Comparison of ENCODE assay signal across 25 mouse cellular contexts in genomic region chr9:39877541-39878396, GRCm38 (mm10). TPM values are rescaled to one million over a fixed set of nuclear protein-coding genes. Genes with fewer than 3 reads are reported as not detected.
DNase-seq lines count a peak whose midpoint lies in the region; ATAC-seq and TF ChIP-seq lines count a peak whose summit lies in the region.
"Not testable (repeated sequence)": the region's sequence is repeated elsewhere in the genome, so short reads cannot be mapped to it uniquely, and the experiment has no call there.
"Had no signal": no experiment of that assay in that cellular context is flagged by ENCODE, and none has a peak within 500 bp of the region (broad histone marks: within the 10 kb centered on the region; RNA-seq: fewer than 3 reads in every experiment).

No protein-coding gene starts in this region.

- not testable (repeated sequence) for H3K4me1 ChIP-seq in forebrain, embryonic 13.5 days; forebrain, postnatal 0 days (ENCODE audit: insufficient read depth); hindbrain, embryonic 15.5 days (replicated peaks); intestine, embryonic 16.5 days (ENCODE audit: control insufficient read depth, insufficient read depth, low read length); midbrain, embryonic 14.5 days (ENCODE audit: control insufficient read depth, insufficient read depth, low read length); neural tube, embryonic 12.5 days; stomach, embryonic 14.5 days (ENCODE audit: control insufficient read depth, insufficient read depth, low read length)

- H3K27me3 ChIP-seq in forebrain, embryonic 13.5 days; forebrain, postnatal 0 days (ENCODE audit: insufficient read depth, low read length); hindbrain, embryonic 15.5 days; intestine, embryonic 16.5 days (replicated peaks; ENCODE audit: control insufficient read depth, insufficient read depth, low read length); midbrain, embryonic 14.5 days (ENCODE audit: control insufficient read depth, insufficient read depth, low read length); neural tube, embryonic 12.5 days (replicated peaks); stomach, embryonic 14.5 days (ENCODE audit: control insufficient read depth, insufficient read depth, low read length): not testable (repeated sequence)

- not testable (repeated sequence) for H3K9me3 ChIP-seq in forebrain, embryonic 13.5 days (replicated peaks); forebrain, postnatal 0 days (ENCODE audit: low read length); hindbrain, embryonic 15.5 days; intestine, embryonic 16.5 days (ENCODE audit: control insufficient read depth, low read length); midbrain, embryonic 14.5 days (ENCODE audit: control insufficient read depth, low read length); neural tube, embryonic 12.5 days; stomach, embryonic 14.5 days (ENCODE audit: control insufficient read depth, low read depth, low read length)

- H3K9ac ChIP-seq in forebrain, embryonic 13.5 days; forebrain, postnatal 0 days; hindbrain, embryonic 15.5 days; intestine, embryonic 16.5 days (ENCODE audit: low read depth, low read length); midbrain, embryonic 14.5 days (replicated peaks; ENCODE audit: low read length); neural tube, embryonic 12.5 days; stomach, embryonic 14.5 days (replicated peaks; ENCODE audit: low read depth, low read length): not testable (repeated sequence)

- not testable (repeated sequence) for H3K36me3 ChIP-seq in forebrain, embryonic 13.5 days (ENCODE audit: poor library complexity, severe bottlenecking); forebrain, postnatal 0 days (ENCODE audit: insufficient read depth); hindbrain, embryonic 15.5 days; intestine, embryonic 16.5 days (ENCODE audit: control insufficient read depth, insufficient read depth, low read length); midbrain, embryonic 14.5 days (ENCODE audit: control insufficient read depth, insufficient read depth, low read length); neural tube, embryonic 12.5 days; stomach, embryonic 14.5 days (ENCODE audit: control insufficient read depth, insufficient read depth, low read length)

- DNase-seq in forebrain, postnatal 0 days; midbrain, embryonic 14.5 days: not testable (repeated sequence)

- not testable (repeated sequence) for TF ChIP-seq CTCF in forebrain, postnatal 0 days (IDR thresholded peaks at IDR 0.05; ENCODE audit: low read depth)

- peak; percentile 94 for ATAC-seq in forebrain, embryonic 13.5 days
- peak; percentile 99 for ATAC-seq in forebrain, postnatal 0 days
- ATAC-seq in hindbrain, embryonic 15.5 days (ENCODE audit: low FRiP score, low read depth): peak; percentile 89
- ATAC-seq in intestine, embryonic 16.5 days: 0 out of 2 replicates have a peak, but pooled peaks have one; percentile 46
- ATAC-seq in midbrain, embryonic 14.5 days (ENCODE audit: low FRiP score, low TSS enrichment): peak; percentile 84
- peak; percentile 50; the same call in 1 of the 2 replicates for ATAC-seq in neural tube, embryonic 12.5 days (ENCODE audit: low FRiP score, low read depth)
- ATAC-seq in stomach, embryonic 14.5 days (ENCODE audit: insufficient number of reproducible peaks, insufficient read depth, low FRiP score, low read depth): 0 out of 2 replicates have a peak, but pooled peaks have one; percentile 53

- not testable (repeated sequence) for H3K4me2 ChIP-seq in forebrain, embryonic 13.5 days; forebrain, postnatal 0 days (ENCODE audit: low read depth); hindbrain, embryonic 15.5 days; intestine, embryonic 16.5 days (ENCODE audit: low read depth, low read length); midbrain, embryonic 14.5 days (ENCODE audit: low read length); neural tube, embryonic 12.5 days (replicated peaks); stomach, embryonic 14.5 days (replicated peaks; ENCODE audit: low read depth, low read length)

- not testable (repeated sequence) for H3K4me3 ChIP-seq in forebrain, embryonic 13.5 days; forebrain, postnatal 0 days (ENCODE audit: low read depth, low read length); hindbrain, embryonic 15.5 days; intestine, embryonic 16.5 days (ENCODE audit: low read length); midbrain, embryonic 14.5 days (replicated peaks; ENCODE audit: low read depth, low read length); neural tube, embryonic 12.5 days; stomach, embryonic 14.5 days (ENCODE audit: low read depth, low read length)

- WGBS in forebrain, embryonic 13.5 days: no CpG with 5 or more reads among the region's 4 CpGs
- WGBS in forebrain, postnatal 0 days: no CpG with 5 or more reads among the region's 4 CpGs
- WGBS in hindbrain, embryonic 15.5 days: no CpG with 5 or more reads among the region's 4 CpGs
- no CpG with 5 or more reads among the region's 4 CpGs for WGBS in intestine, embryonic 16.5 days
- no CpG with 5 or more reads among the region's 4 CpGs for WGBS in midbrain, embryonic 14.5 days
- no CpG with 5 or more reads among the region's 4 CpGs for WGBS in neural tube, embryonic 12.5 days
- WGBS in stomach, embryonic 14.5 days: no CpG with 5 or more reads among the region's 4 CpGs

- H3K27ac ChIP-seq in forebrain, embryonic 13.5 days; forebrain, postnatal 0 days (ENCODE audit: low read depth, low read length); hindbrain, embryonic 15.5 days (replicated peaks); intestine, embryonic 16.5 days (ENCODE audit: low read length); midbrain, embryonic 14.5 days (replicated peaks; ENCODE audit: low read depth, low read length); neural tube, embryonic 12.5 days; stomach, embryonic 14.5 days (ENCODE audit: low read length): not testable (repeated sequence)

RNA-seq across cellular contexts. Expression of gene Olfr972, which starts 11.5 kb away (rescaled TPM):
- polyA plus RNA-seq in forebrain, embryonic 13.5 days (2015; fragmentation: Nextera tagmentation; extraction: Ambion mirVana): not detected in 2 replicates
- not detected in 2 replicates for total RNA-seq in forebrain, postnatal 0 days (2014; rRNA removed)
- polyA plus RNA-seq in forebrain, postnatal 0 days (2015; fragmentation: Nextera tagmentation; extraction: Ambion mirVana): not detected in 2 replicates
- not detected in 2 replicates for polyA plus RNA-seq in hindbrain, embryonic 15.5 days (2015; fragmentation: Nextera tagmentation; extraction: Ambion mirVana)
- not detected in 2 replicates for polyA plus RNA-seq in intestine, embryonic 16.5 days (2015; fragmentation: Nextera tagmentation; extraction: Ambion mirVana)
- polyA plus RNA-seq in midbrain, embryonic 14.5 days (2014; fragmentation: Nextera tagmentation; extraction: Ambion mirVana): not detected in 2 replicates
- polyA plus RNA-seq in neural tube, embryonic 12.5 days (2016; fragmentation: Nextera tagmentation; extraction: Ambion mirVana): not detected in 2 replicates
- not detected in 2 replicates for polyA plus RNA-seq in stomach, embryonic 14.5 days (2014; fragmentation: Nextera tagmentation; extraction: Ambion mirVana)
- total RNA-seq: adrenal gland, postnatal 10 days; adrenal gland, postnatal 4 days; common myeloid progenitor, adult 5-6 weeks; gastrocnemius, postnatal 10 days; gastrocnemius, postnatal 4 days; heart, adult 18-20 months; heart, postnatal 10 days; heart, postnatal 4 days; MEL had no signal
- polyA plus RNA-seq: brain, embryonic 14.5 days; C2C12; embryonic facial prominence, embryonic 11.5 days; erythroblast, embryonic 14.5 days; forebrain, embryonic 10.5 days; heart, embryonic 10.5 days; heart, embryonic 14.5 days had no signal

RNA-seq across cellular contexts. Expression of gene Olfr229, which starts 29.4 kb away (rescaled TPM):
- polyA plus RNA-seq in forebrain, embryonic 13.5 days (2015; fragmentation: Nextera tagmentation; extraction: Ambion mirVana): not detected in 2 replicates
- total RNA-seq in forebrain, postnatal 0 days (2014; rRNA removed): not detected in 2 replicates
- not detected in 2 replicates for polyA plus RNA-seq in forebrain, postnatal 0 days (2015; fragmentation: Nextera tagmentation; extraction: Ambion mirVana)
- polyA plus RNA-seq in hindbrain, embryonic 15.5 days (2015; fragmentation: Nextera tagmentation; extraction: Ambion mirVana): not detected in 2 replicates
- not detected in 2 replicates for polyA plus RNA-seq in intestine, embryonic 16.5 days (2015; fragmentation: Nextera tagmentation; extraction: Ambion mirVana)
- not detected in 2 replicates for polyA plus RNA-seq in midbrain, embryonic 14.5 days (2014; fragmentation: Nextera tagmentation; extraction: Ambion mirVana)
- polyA plus RNA-seq in neural tube, embryonic 12.5 days (2016; fragmentation: Nextera tagmentation; extraction: Ambion mirVana): not detected in 2 replicates
- not detected in 2 replicates for polyA plus RNA-seq in stomach, embryonic 14.5 days (2014; fragmentation: Nextera tagmentation; extraction: Ambion mirVana)
- total RNA-seq: adrenal gland, postnatal 10 days; adrenal gland, postnatal 4 days; common myeloid progenitor, adult 5-6 weeks; gastrocnemius, postnatal 10 days; gastrocnemius, postnatal 4 days; heart, adult 18-20 months; heart, postnatal 10 days; heart, postnatal 4 days; MEL had no signal
- polyA plus RNA-seq: brain, embryonic 14.5 days; C2C12; embryonic facial prominence, embryonic 11.5 days; embryonic facial prominence, embryonic 15.5 days; erythroblast, embryonic 14.5 days; forebrain, embryonic 10.5 days; frontal cortex, adult 2 months; heart, embryonic 10.5 days; heart, embryonic 14.5 days had no signal

RNA-seq across cellular contexts. Expression of gene Olfr971, which starts 41.1 kb away (rescaled TPM):
- polyA plus RNA-seq in forebrain, embryonic 13.5 days (2015; fragmentation: Nextera tagmentation; extraction: Ambion mirVana): not detected in 2 replicates
- total RNA-seq in forebrain, postnatal 0 days (2014; rRNA removed): not detected in 2 replicates
- polyA plus RNA-seq in forebrain, postnatal 0 days (2015; fragmentation: Nextera tagmentation; extraction: Ambion mirVana): not detected in 2 replicates
- not detected in 2 replicates for polyA plus RNA-seq in hindbrain, embryonic 15.5 days (2015; fragmentation: Nextera tagmentation; extraction: Ambion mirVana)
- polyA plus RNA-seq in intestine, embryonic 16.5 days (2015; fragmentation: Nextera tagmentation; extraction: Ambion mirVana): not detected in 2 replicates
- not detected in 2 replicates for polyA plus RNA-seq in midbrain, embryonic 14.5 days (2014; fragmentation: Nextera tagmentation; extraction: Ambion mirVana)
- polyA plus RNA-seq in neural tube, embryonic 12.5 days (2016; fragmentation: Nextera tagmentation; extraction: Ambion mirVana): not detected in 2 replicates
- not detected in 2 replicates for polyA plus RNA-seq in stomach, embryonic 14.5 days (2014; fragmentation: Nextera tagmentation; extraction: Ambion mirVana)
- total RNA-seq: adrenal gland, postnatal 10 days; adrenal gland, postnatal 4 days; common myeloid progenitor, adult 5-6 weeks; gastrocnemius, postnatal 10 days; gastrocnemius, postnatal 4 days; heart, adult 18-20 months; heart, postnatal 10 days; heart, postnatal 4 days; MEL had no signal
- polyA plus RNA-seq: brain, embryonic 14.5 days; C2C12; embryonic facial prominence, embryonic 11.5 days; embryonic facial prominence, embryonic 15.5 days; erythroblast, embryonic 14.5 days; forebrain, embryonic 10.5 days; frontal cortex, adult 2 months; heart, embryonic 10.5 days; heart, embryonic 14.5 days had no signal

RNA-seq across cellular contexts. Expression of gene Olfr974, which starts 59.5 kb away (rescaled TPM):
- polyA plus RNA-seq in forebrain, embryonic 13.5 days (2015; fragmentation: Nextera tagmentation; extraction: Ambion mirVana): not detected in 2 replicates
- total RNA-seq in forebrain, postnatal 0 days (2014; rRNA removed): not detected in 2 replicates
- polyA plus RNA-seq in forebrain, postnatal 0 days (2015; fragmentation: Nextera tagmentation; extraction: Ambion mirVana): not detected in 2 replicates
- polyA plus RNA-seq in hindbrain, embryonic 15.5 days (2015; fragmentation: Nextera tagmentation; extraction: Ambion mirVana): not detected in 2 replicates
- polyA plus RNA-seq in intestine, embryonic 16.5 days (2015; fragmentation: Nextera tagmentation; extraction: Ambion mirVana): not detected in 2 replicates
- not detected in 2 replicates for polyA plus RNA-seq in midbrain, embryonic 14.5 days (2014; fragmentation: Nextera tagmentation; extraction: Ambion mirVana)
- not detected in 2 replicates for polyA plus RNA-seq in neural tube, embryonic 12.5 days (2016; fragmentation: Nextera tagmentation; extraction: Ambion mirVana)
- not detected in 2 replicates for polyA plus RNA-seq in stomach, embryonic 14.5 days (2014; fragmentation: Nextera tagmentation; extraction: Ambion mirVana)
- total RNA-seq: adrenal gland, postnatal 10 days; adrenal gland, postnatal 4 days; common myeloid progenitor, adult 5-6 weeks; gastrocnemius, postnatal 10 days; gastrocnemius, postnatal 4 days; heart, adult 18-20 months; heart, postnatal 10 days; heart, postnatal 4 days; MEL had no signal
- polyA plus RNA-seq: brain, embryonic 14.5 days; C2C12; embryonic facial prominence, embryonic 11.5 days; erythroblast, embryonic 14.5 days; forebrain, embryonic 10.5 days; frontal cortex, adult 2 months; heart, embryonic 10.5 days; heart, embryonic 14.5 days had no signal

Comparison
In these comparisons a context has a peak if more than half of its experiments do, and no peak if none do; other contexts are left out.
1. ATAC-seq: peak in every context shown above with its lines; median percentile 99 in forebrain, postnatal 0 days; 94 in forebrain, embryonic 13.5 days; 89 in hindbrain, embryonic 15.5 days; 84 in midbrain, embryonic 14.5 days; 53 in stomach, embryonic 14.5 days; 50 in neural tube, embryonic 12.5 days; 46 in intestine, embryonic 16.5 days.